Comparison of ENCODE assay signal across 9 mouse cellular contexts in genomic region chr19:56724126-56724597, GRCm38 (mm10). TPM values are rescaled to one million over a fixed set of nuclear protein-coding genes. Genes with fewer than 3 reads are reported as not detected.
DNase-seq lines count a peak whose midpoint lies in the region; ATAC-seq and TF ChIP-seq lines count a peak whose summit lies in the region.
"Had no signal": no experiment of that assay in that cellular context is flagged by ENCODE, and none has a peak within 500 bp of the region (broad histone marks: within the 10 kb centered on the region; RNA-seq: fewer than 3 reads in every experiment).

No protein-coding gene starts in this region.

- no peaks in the 10 kb centered on the region for H3K9me3 ChIP-seq in heart, embryonic 11.5 days (replicated peaks; ENCODE audit: control insufficient read depth, low read length)
- H3K9me3 ChIP-seq in forebrain, embryonic 13.5 days (replicated peaks) = no peaks in the 10 kb centered on the region
- H3K9me3 ChIP-seq in kidney, postnatal 0 days (replicated peaks; ENCODE audit: low read length) = no peaks in the 10 kb centered on the region
- no peaks in the 10 kb centered on the region for H3K9me3 ChIP-seq in midbrain, embryonic 12.5 days

- H3K36me3 ChIP-seq in heart, embryonic 11.5 days (ENCODE audit: control insufficient read depth, insufficient read depth, low read length) = no peaks in the 10 kb centered on the region
- no peaks in the 10 kb centered on the region for H3K36me3 ChIP-seq in forebrain, embryonic 13.5 days (ENCODE audit: poor library complexity, severe bottlenecking)
- H3K36me3 ChIP-seq in kidney, postnatal 0 days (ENCODE audit: insufficient read depth, low read length) = no peaks in the 10 kb centered on the region
- H3K36me3 ChIP-seq in midbrain, embryonic 12.5 days = no peaks in the 10 kb centered on the region

- peak overlapping the region; percentile 62 for H3K4me3 ChIP-seq in heart, embryonic 11.5 days (ENCODE audit: low read depth, low read length)
- H3K4me3 ChIP-seq in forebrain, embryonic 13.5 days = peak overlapping the region; percentile 55
- H3K4me3 ChIP-seq in kidney, postnatal 0 days (replicated peaks; ENCODE audit: low read depth, low read length) = peak overlapping the region; percentile 49
- H3K4me3 ChIP-seq in midbrain, embryonic 12.5 days = peak overlapping the region; percentile 57

- DNase-seq in heart, postnatal 25 days (ENCODE audit: low spot score) = no peak
- no peak for DNase-seq in kidney, postnatal 0 days (ENCODE audit: low spot score)
- no peak for DNase-seq in frontal cortex, postnatal 25 days (ENCODE audit: low spot score in 2 of 2)
- no peak for DNase-seq in layer of hippocampus, postnatal 10 days (ENCODE audit: low spot score in 2 of 2)

- H3K9ac ChIP-seq in heart, embryonic 11.5 days (ENCODE audit: low read depth, low read length) = peak overlapping the region; percentile 80
- H3K9ac ChIP-seq in forebrain, embryonic 13.5 days = no peak overlapping the region
- 0 out of 2 replicates have a peak overlapping the region, but pooled peaks have one; percentile 47 for H3K9ac ChIP-seq in kidney, postnatal 0 days (ENCODE audit: low read depth, low read length)
- no peak overlapping the region for H3K9ac ChIP-seq in midbrain, embryonic 12.5 days (replicated peaks)

- no peak for ATAC-seq in heart, embryonic 11.5 days (replicated peaks; ENCODE audit: insufficient number of reproducible peaks, low FRiP score, low TSS enrichment)
- no peak for ATAC-seq in forebrain, embryonic 13.5 days
- ATAC-seq in kidney, postnatal 0 days (replicated peaks; ENCODE audit: low FRiP score, low read depth) = no peak
- no peak for ATAC-seq in midbrain, embryonic 12.5 days (ENCODE audit: low FRiP score, low read depth)
- no peak for ATAC-seq in inflammation-experienced regulatory T-cells, adult 6 months

- H3K4me1 ChIP-seq in heart, embryonic 11.5 days (ENCODE audit: control insufficient read depth, insufficient read depth, low read length) = peaks cover 24% of the 10 kb centered on the region
- H3K4me1 ChIP-seq in forebrain, embryonic 13.5 days = peaks cover 49% of the 10 kb centered on the region
- H3K4me1 ChIP-seq in kidney, postnatal 0 days (replicated peaks; ENCODE audit: insufficient read depth, low read length) = peaks cover 22% of the 10 kb centered on the region; the same call in 1 of the 2 replicates
- H3K4me1 ChIP-seq in midbrain, embryonic 12.5 days = peaks cover 38% of the 10 kb centered on the region

- TF ChIP-seq CTCF in kidney, postnatal 0 days (IDR thresholded peaks at IDR 0.05; ENCODE audit: low read depth) = no peak

- 0 out of 2 replicates have a peak overlapping the region, but pooled peaks have one; percentile 8 for H3K27ac ChIP-seq in heart, embryonic 11.5 days (ENCODE audit: low read depth, low read length)
- no peak overlapping the region for H3K27ac ChIP-seq in forebrain, embryonic 13.5 days
- no peak overlapping the region for H3K27ac ChIP-seq in kidney, postnatal 0 days
- H3K27ac ChIP-seq in midbrain, embryonic 12.5 days (replicated peaks) = no peak overlapping the region

- WGBS in heart, embryonic 11.5 days (ENCODE audit: insufficient replicate concordance) = 4% methylated on average over 13 of the region's 13 CpGs
- 5% methylated on average over 12 of the region's 13 CpGs for WGBS in forebrain, embryonic 13.5 days
- WGBS in kidney, postnatal 0 days = 5% methylated on average over 13 of the region's 13 CpGs
- 9% methylated on average over 13 of the region's 13 CpGs for WGBS in midbrain, embryonic 12.5 days

- peak overlapping the region; percentile 79 for H3K4me2 ChIP-seq in heart, embryonic 11.5 days
- peak overlapping the region; percentile 94 for H3K4me2 ChIP-seq in forebrain, embryonic 13.5 days
- peak overlapping the region; percentile 83 for H3K4me2 ChIP-seq in kidney, postnatal 0 days (ENCODE audit: low read length)
- H3K4me2 ChIP-seq in midbrain, embryonic 12.5 days (replicated peaks) = peak overlapping the region; percentile 92

- intact Hi-C loops in heart, postnatal 25 days (cut with DNase I) = loop anchor here (5.0 kb wide), 2 partner anchors 122 to 157 kb away; no protein-coding TSS in a partner anchor

- H3K27me3 ChIP-seq in heart, embryonic 11.5 days (ENCODE audit: control insufficient read depth, insufficient read depth, low read length) = peaks cover 45% of the 10 kb centered on the region
- H3K27me3 ChIP-seq in forebrain, embryonic 13.5 days = peaks cover 76% of the 10 kb centered on the region
- H3K27me3 ChIP-seq in kidney, postnatal 0 days (ENCODE audit: insufficient read depth, low read length) = peaks cover 59% of the 10 kb centered on the region
- peaks cover 88% of the 10 kb centered on the region for H3K27me3 ChIP-seq in midbrain, embryonic 12.5 days
- H3K27me3 ChIP-seq: CH12.LX had no signal

RNA-seq across cellular contexts. Expression of gene Adrb1, which starts 2.2 kb away (rescaled TPM):
- 1.5 and 1.8 TPM in 2 replicates for polyA plus RNA-seq in heart, embryonic 11.5 days (2014; fragmentation: Nextera tagmentation; extraction: Ambion mirVana)
- total RNA-seq in heart, postnatal 25 days (2021) = 10 to 100 TPM; 24.3 to 30.9 TPM
- 0.39 and 0.77 TPM in 2 replicates for polyA plus RNA-seq in forebrain, embryonic 13.5 days (2015; fragmentation: Nextera tagmentation; extraction: Ambion mirVana)
- 0.37 and 0.55 TPM in 2 replicates for polyA plus RNA-seq in kidney, postnatal 0 days (2015; fragmentation: Nextera tagmentation; extraction: Ambion mirVana)
- polyA plus RNA-seq in midbrain, embryonic 12.5 days (2016; fragmentation: Nextera tagmentation; extraction: Ambion mirVana) = 0.34 and 0.46 TPM in 2 replicates
- total RNA-seq in layer of hippocampus, postnatal 10 days (2021) = 10 to 100 TPM; 12.1 to 12.8 TPM
- under 1 TPM in 1 of 3 experiments, not detected in 2; 0.20 TPM for polyA plus RNA-seq in inflammation-experienced regulatory T-cells, adult 6 months (2017; shearing (Covaris generic))
- total RNA-seq: CH12.LX had no signal

Comparison
In these comparisons a context has a peak if more than half of its experiments do, and no peak if none do; other contexts are left out.
1. H3K9ac ChIP-seq: peak in heart, embryonic 11.5 days (single experiment) and kidney, postnatal 0 days (single experiment); none in forebrain, embryonic 13.5 days (single experiment) and midbrain, embryonic 12.5 days (single experiment).
2. Peak in every context shown above with its lines, with median percentiles within 50 percentile points of each other: H3K4me2 ChIP-seq and H3K4me3 ChIP-seq.